Mouse (Mus musculus): ENCODE measurements around the gene Klhl11. TPM values are rescaled to one million over a fixed set of nuclear protein-coding genes. Genes with fewer than 3 reads are reported as not detected.
A peak's percentile ranks its signal among the peaks of the same experiment; 100 is the strongest.

The Klhl11 gene
- polyA plus RNA-seq, 1 experiment from 2014 or later = 8.6 TPM

DNA sequence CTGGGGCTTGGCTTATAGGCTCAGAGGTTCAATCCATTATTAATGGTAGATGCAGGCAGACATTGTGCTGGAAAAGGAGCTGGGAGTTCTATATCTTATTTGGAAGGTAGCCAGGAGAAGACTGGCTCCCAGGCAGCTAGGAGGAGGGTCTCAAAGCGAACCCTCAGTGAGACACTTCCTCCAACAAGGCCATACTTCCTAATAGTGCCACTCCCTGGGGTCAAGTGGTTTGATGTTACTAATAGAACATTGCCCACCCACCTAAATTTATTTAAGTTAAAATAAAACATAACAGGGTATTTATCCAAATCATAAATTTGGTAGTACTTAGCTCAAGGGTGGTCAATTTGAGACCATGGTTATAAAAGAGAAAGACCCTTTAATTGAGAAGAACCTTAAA, 6.7 kb downstream of the Klhl11 start:
- Histone ChIP-seq H3K4me3 (ENCODE audit: control insufficient read depth in 1 of 2, insufficient read depth in 1 of 2, low read depth in 1 of 2, low read length in 2 of 2) (no peak overlapping the region), H3K9ac (ENCODE audit: low read length) (no peak overlapping the region), H3K36me3 (ENCODE audit: control insufficient read depth, insufficient read depth, low read length) (peaks cover 29% of the 10 kb centered on the region), H3K4me2 (ENCODE audit: low read length) (no peak overlapping the region), H3K4me1 (ENCODE audit: control insufficient read depth in 2 of 2, insufficient read depth in 2 of 2, low read length in 2 of 2) (peaks cover under 1 to 13% of the 10 kb centered on the region in 2 experiments; a peak in 2 of 4 replicates), H3K9me3 (ENCODE audit: control insufficient read depth, low read length) (no peaks in the 10 kb centered on the region), H3K27me3 (ENCODE audit: control insufficient read depth, insufficient read depth, low read length) (no peaks in the 10 kb centered on the region), H3K27ac (replicated peaks in 1 of 2; ENCODE audit: control insufficient read depth in 1 of 2, insufficient read depth in 1 of 2, low read depth in 2 of 2, low read length in 2 of 2) (no peak overlapping the region)
- 61% methylated on average over 1 of the region's 1 CpGs for WGBS
- no peak for ATAC-seq (ENCODE audit: insufficient number of reproducible peaks, insufficient read depth, low FRiP score, low read depth)

DNA sequence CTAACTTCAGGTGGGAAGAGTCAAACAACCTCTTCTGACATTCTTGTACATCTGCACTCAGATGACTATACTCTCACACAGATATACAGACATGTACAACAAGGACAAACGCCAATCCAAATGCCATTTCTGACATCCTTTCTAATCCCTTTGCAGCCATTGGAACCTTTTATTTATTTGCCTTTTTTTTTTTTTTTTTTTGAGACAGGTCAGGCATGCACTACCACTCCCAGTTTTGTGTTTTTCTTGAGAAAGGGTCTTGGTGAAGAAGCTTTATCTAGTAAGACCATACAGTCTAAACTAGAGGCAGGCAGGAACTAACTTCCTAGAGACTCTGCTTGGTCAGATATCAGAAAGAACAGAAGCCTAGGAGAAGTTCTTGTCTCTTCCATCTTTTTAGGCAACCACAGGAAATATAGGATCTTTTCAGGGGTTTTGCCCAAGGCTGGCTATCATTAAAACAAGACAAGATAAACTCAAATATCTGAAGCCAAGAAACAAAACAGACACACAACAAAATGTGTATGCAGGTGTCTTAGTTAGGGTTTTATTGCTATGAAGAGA, 7.2 kb downstream of the Klhl11 start:
- Histone ChIP-seq H3K27ac (replicated peaks in 1 of 2; ENCODE audit: control insufficient read depth in 1 of 2, insufficient read depth in 1 of 2, low read depth in 2 of 2, low read length in 2 of 2) (no peak overlapping the region), H3K9ac (ENCODE audit: low read length) (no peak overlapping the region), H3K36me3 (ENCODE audit: control insufficient read depth, insufficient read depth, low read length) (peaks cover 29% of the 10 kb centered on the region), H3K4me2 (ENCODE audit: low read length) (no peak overlapping the region), H3K4me1 (ENCODE audit: control insufficient read depth in 2 of 2, insufficient read depth in 2 of 2, low read length in 2 of 2) (peaks cover 0 to 9% of the 10 kb centered on the region in 2 experiments; a peak in 1 of 4 replicates), H3K9me3 (ENCODE audit: control insufficient read depth, low read length) (no peaks in the 10 kb centered on the region), H3K27me3 (ENCODE audit: control insufficient read depth, insufficient read depth, low read length) (no peaks in the 10 kb centered on the region), H3K4me3 (ENCODE audit: control insufficient read depth in 1 of 2, insufficient read depth in 1 of 2, low read depth in 1 of 2, low read length in 2 of 2) (no peak overlapping the region)
- ATAC-seq (ENCODE audit: insufficient number of reproducible peaks, insufficient read depth, low FRiP score, low read depth) = no peak
- 75% methylated on average over 1 of the region's 1 CpGs for WGBS

DNA sequence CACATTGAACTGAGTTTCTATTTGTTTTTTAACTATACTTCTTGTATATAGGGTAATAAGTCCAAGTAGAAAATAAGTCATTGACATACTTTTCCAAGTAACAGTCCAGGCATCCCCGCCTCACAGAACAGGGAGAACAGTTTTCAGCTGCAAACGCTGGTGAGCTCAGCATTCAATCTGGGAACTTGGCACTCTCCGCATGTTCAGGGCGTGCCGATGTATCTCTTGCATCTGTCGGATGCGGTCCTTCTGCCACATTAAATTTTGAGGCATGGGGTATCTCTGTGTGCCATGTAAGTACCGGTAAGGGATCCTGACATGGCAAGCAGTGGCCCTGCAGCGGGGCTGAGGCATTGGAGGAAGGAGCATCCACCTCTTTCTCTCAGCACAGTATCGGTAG, 9.8 kb downstream of the Klhl11 start:
- Histone ChIP-seq H3K9ac (ENCODE audit: low read length) (no peak overlapping the region), H3K9me3 (ENCODE audit: control insufficient read depth, low read length) (no peaks in the 10 kb centered on the region), H3K4me3 (ENCODE audit: control insufficient read depth in 1 of 2, insufficient read depth in 1 of 2, low read depth in 1 of 2, low read length in 2 of 2) (no peak overlapping the region), H3K4me2 (ENCODE audit: low read length) (no peak overlapping the region), H3K4me1 (ENCODE audit: control insufficient read depth in 2 of 2, insufficient read depth in 2 of 2, low read length in 2 of 2) (peaks cover 0 to 5% of the 10 kb centered on the region in 2 experiments; a peak in 1 of 4 replicates), H3K36me3 (ENCODE audit: control insufficient read depth, insufficient read depth, low read length) (peaks cover 28% of the 10 kb centered on the region), H3K27me3 (ENCODE audit: control insufficient read depth, insufficient read depth, low read length) (no peaks in the 10 kb centered on the region), H3K27ac (replicated peaks in 1 of 2; ENCODE audit: control insufficient read depth in 1 of 2, insufficient read depth in 1 of 2, low read depth in 2 of 2, low read length in 2 of 2) (no peak overlapping the region)
- no peak for ATAC-seq (ENCODE audit: insufficient number of reproducible peaks, insufficient read depth, low FRiP score, low read depth)
- WGBS = 92% methylated on average over 10 of the region's 10 CpGs

DNA sequence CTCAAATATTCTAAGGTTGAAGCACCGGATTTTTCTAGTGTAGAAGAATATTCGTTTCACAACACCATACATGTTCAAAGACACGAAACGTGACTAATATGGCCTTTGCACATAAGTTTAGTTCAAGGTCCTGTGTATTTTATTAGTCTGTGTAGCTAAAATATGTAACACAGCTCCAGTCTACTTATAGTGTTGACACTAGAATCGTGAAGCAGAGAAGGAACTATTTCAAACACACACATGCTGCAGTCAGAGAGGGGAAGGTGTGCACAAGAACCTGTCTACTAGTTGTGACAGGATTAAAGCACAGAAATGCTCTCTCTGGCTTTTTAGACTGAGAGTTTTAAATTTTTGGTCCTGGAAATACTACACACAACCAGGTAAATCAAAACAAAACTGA, 14.8 kb downstream of the Klhl11 start:
- WGBS = 86% methylated on average over 5 of the region's 5 CpGs

DNA sequence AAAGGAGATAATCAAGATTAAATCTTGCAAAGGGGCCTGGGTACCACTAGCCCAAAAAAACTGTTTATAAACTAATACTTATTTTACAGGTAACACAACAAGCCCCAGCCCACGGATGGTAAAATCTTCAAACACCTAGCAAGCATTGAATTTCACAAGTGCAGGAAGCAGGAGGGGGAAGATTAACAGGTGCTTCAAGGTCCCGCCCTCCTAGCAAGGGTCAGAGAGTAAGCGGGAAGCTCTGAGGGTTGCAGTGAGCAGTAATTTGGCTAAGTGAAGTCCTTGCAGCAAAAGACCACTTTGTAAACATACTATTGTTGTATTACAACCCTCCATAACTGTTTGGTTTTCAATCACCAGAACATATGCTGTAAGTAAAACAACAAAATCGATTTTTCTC, 15.3 kb downstream of the Klhl11 start:
- WGBS = 78% methylated on average over 4 of the region's 4 CpGs
- H3K4me1 ChIP-seq (ENCODE audit: control insufficient read depth in 2 of 2, insufficient read depth in 2 of 2, low read length in 2 of 2) = no peaks in the 10 kb centered on the region
- H3K4me2 ChIP-seq (ENCODE audit: low read length) = no peak overlapping the region
- no peaks in the 10 kb centered on the region for H3K27me3 ChIP-seq (ENCODE audit: control insufficient read depth, insufficient read depth, low read length)
- no peak overlapping the region for H3K27ac ChIP-seq (replicated peaks in 1 of 2; ENCODE audit: control insufficient read depth in 1 of 2, insufficient read depth in 1 of 2, low read depth in 2 of 2, low read length in 2 of 2)
- H3K36me3 ChIP-seq (ENCODE audit: control insufficient read depth, insufficient read depth, low read length) = peaks cover 32% of the 10 kb centered on the region
- H3K9me3 ChIP-seq (ENCODE audit: control insufficient read depth, low read length) = no peaks in the 10 kb centered on the region
- no peak overlapping the region for H3K4me3 ChIP-seq (ENCODE audit: control insufficient read depth in 1 of 2, insufficient read depth in 1 of 2, low read depth in 1 of 2, low read length in 2 of 2)
- ATAC-seq (ENCODE audit: insufficient number of reproducible peaks, insufficient read depth, low FRiP score, low read depth) = no peak
- no peak overlapping the region for H3K9ac ChIP-seq (ENCODE audit: low read length)

More for the DNA sequence above, 14.8 kb downstream of the Klhl11 start:
- Histone ChIP-seq H3K4me1 (ENCODE audit: control insufficient read depth in 2 of 2, insufficient read depth in 2 of 2, low read length in 2 of 2) (no peaks in the 10 kb centered on the region), H3K27ac (replicated peaks in 1 of 2; ENCODE audit: control insufficient read depth in 1 of 2, insufficient read depth in 1 of 2, low read depth in 2 of 2, low read length in 2 of 2) (no peak overlapping the region), H3K27me3 (ENCODE audit: control insufficient read depth, insufficient read depth, low read length) (no peaks in the 10 kb centered on the region), H3K4me2 (ENCODE audit: low read length) (no peak overlapping the region), H3K36me3 (ENCODE audit: control insufficient read depth, insufficient read depth, low read length) (peaks cover 37% of the 10 kb centered on the region), H3K9me3 (ENCODE audit: control insufficient read depth, low read length) (no peaks in the 10 kb centered on the region), H3K9ac (ENCODE audit: low read length) (no peak overlapping the region), H3K4me3 (ENCODE audit: control insufficient read depth in 1 of 2, insufficient read depth in 1 of 2, low read depth in 1 of 2, low read length in 2 of 2) (no peak overlapping the region)
- no peak for ATAC-seq (ENCODE audit: insufficient number of reproducible peaks, insufficient read depth, low FRiP score, low read depth)

DNA sequence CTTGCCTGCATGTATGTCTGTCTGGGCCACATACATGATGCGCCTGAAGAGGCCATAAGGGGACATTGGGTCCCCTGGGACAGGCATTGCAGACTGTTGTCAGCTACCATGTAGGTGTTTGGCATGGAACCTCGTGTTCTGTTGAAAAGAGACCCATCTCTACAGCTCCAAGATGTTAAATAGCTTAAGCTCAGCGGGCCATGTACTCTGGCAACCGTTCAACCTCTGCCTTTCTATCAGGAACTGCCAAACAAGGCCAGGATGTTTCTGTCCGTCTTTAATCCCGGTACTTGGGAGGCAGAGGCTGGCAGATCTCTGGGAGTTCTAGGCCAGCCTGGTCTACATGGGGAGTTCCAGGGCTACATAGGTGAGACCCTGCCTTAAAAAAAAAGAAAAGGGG, 29.9 kb downstream of the Klhl11 start:
- no peak for ATAC-seq (ENCODE audit: insufficient number of reproducible peaks, insufficient read depth, low FRiP score, low read depth)
- Histone ChIP-seq H3K9me3 (ENCODE audit: control insufficient read depth, low read length) (no peaks in the 10 kb centered on the region), H3K9ac (ENCODE audit: low read length) (no peak overlapping the region), H3K27me3 (ENCODE audit: control insufficient read depth, insufficient read depth, low read length) (no peaks in the 10 kb centered on the region), H3K27ac (replicated peaks in 1 of 2; ENCODE audit: control insufficient read depth in 1 of 2, insufficient read depth in 1 of 2, low read depth in 2 of 2, low read length in 2 of 2) (no peak overlapping the region), H3K4me1 (ENCODE audit: control insufficient read depth in 2 of 2, insufficient read depth in 2 of 2, low read length in 2 of 2) (peaks cover 3 to 9% of the 10 kb centered on the region in 2 experiments), H3K4me3 (ENCODE audit: control insufficient read depth in 1 of 2, insufficient read depth in 1 of 2, low read depth in 1 of 2, low read length in 2 of 2) (no peak overlapping the region), H3K4me2 (ENCODE audit: low read length) (no peak overlapping the region), H3K36me3 (ENCODE audit: control insufficient read depth, insufficient read depth, low read length) (peaks cover 4% of the 10 kb centered on the region)
- WGBS = 83% methylated on average over 6 of the region's 6 CpGs

DNA sequence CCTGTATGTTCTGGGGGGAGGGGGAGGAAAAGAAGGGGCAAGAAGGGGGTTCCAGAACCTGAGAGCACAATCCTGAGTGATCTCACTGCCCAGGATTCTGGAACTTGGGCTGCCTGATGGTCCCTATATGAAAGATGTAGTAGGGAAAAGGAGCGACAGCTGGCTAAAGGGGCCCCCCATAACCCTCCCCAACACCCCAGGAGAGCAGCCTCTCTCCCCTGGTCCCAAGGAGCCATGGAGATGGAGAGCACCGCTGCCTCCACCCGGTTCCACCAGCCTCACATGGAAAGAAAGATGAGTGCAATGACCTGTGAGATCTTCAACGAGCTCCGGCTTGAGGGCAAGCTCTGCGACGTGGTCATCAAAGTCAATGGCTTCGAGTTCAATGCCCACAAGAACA, 30.7 kb downstream of the Klhl11 start, which contains the start of the genes Nt5c3b and Klhl10:
TSS of gene Nt5c3b (minus strand) at position 12 of the 400 bp plus-strand sequence.
TSS of gene Klhl10 (plus strand) at position 121 of the 400 bp plus-strand sequence.
- 82% methylated on average over 8 of the region's 8 CpGs for WGBS

More for the DNA sequence above, 30.7 kb downstream of the Klhl11 start, which contains the start of the genes Nt5c3b and Klhl10:
- H3K27ac ChIP-seq (replicated peaks in 1 of 2; ENCODE audit: control insufficient read depth in 1 of 2, insufficient read depth in 1 of 2, low read depth in 2 of 2, low read length in 2 of 2) = peak within 1 kb of the TSS; percentile 20 to 73; a peak in 2 of 4 replicates
- peak within 1 kb of the TSS; percentile 94 for H3K9ac ChIP-seq (ENCODE audit: low read length)
- peaks cover 10% of the 10 kb centered on the region for H3K36me3 ChIP-seq (ENCODE audit: control insufficient read depth, insufficient read depth, low read length)
- no peak for ATAC-seq (ENCODE audit: insufficient number of reproducible peaks, insufficient read depth, low FRiP score, low read depth)
- H3K4me1 ChIP-seq (ENCODE audit: control insufficient read depth in 2 of 2, insufficient read depth in 2 of 2, low read length in 2 of 2) = peaks cover 3 to 9% of the 10 kb centered on the region in 2 experiments
- H3K4me2 ChIP-seq (ENCODE audit: low read length) = peak within 1 kb of the TSS; percentile 79
- H3K9me3 ChIP-seq (ENCODE audit: control insufficient read depth, low read length) = no peaks in the 10 kb centered on the region
- no peaks in the 10 kb centered on the region for H3K27me3 ChIP-seq (ENCODE audit: control insufficient read depth, insufficient read depth, low read length)
- peak within 1 kb of the TSS; percentile 77 to 89 for H3K4me3 ChIP-seq (ENCODE audit: control insufficient read depth in 1 of 2, insufficient read depth in 1 of 2, low read depth in 1 of 2, low read length in 2 of 2)
